12 mouse cellular contexts compared by ENCODE assay signal in the genomic region with DNA sequence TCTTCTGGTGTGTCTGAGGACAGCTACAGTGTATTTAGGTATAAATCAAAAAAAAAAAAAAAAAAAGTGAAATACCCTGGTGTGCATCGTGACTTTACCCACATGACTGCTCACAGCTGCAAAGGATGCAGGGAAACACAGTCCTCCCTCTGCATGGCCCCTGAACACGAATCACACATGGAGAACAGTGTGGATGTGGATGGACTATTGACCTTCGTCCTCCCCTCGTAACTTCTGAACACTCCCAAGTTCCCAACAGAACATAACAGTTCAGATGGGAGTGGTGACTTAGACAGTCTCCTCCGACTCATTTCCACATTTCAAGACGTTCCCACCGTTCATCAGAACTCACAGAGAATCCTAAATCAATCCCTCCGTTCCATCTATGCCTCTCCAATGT. TPM values are rescaled to one million over a fixed set of nuclear protein-coding genes. Genes with fewer than 3 reads are reported as not detected.
DNase-seq lines count a peak whose midpoint lies in the region; ATAC-seq lines count a peak whose summit lies in the region.
"Had no signal": no experiment of that assay in that cellular context is flagged by ENCODE, and none has a peak within 500 bp of the region (broad histone marks: within the 10 kb centered on the region; RNA-seq: fewer than 3 reads in every experiment).

No protein-coding gene starts in this region.

- H3K27ac ChIP-seq in embryonic facial prominence, embryonic 15.5 days (replicated peaks) = no peak overlapping the region
- no peak overlapping the region for H3K27ac ChIP-seq in hindbrain, embryonic 12.5 days
- no peak overlapping the region for H3K27ac ChIP-seq in midbrain, embryonic 16.5 days (ENCODE audit: low read length)
- H3K27ac ChIP-seq: liver, embryonic 15.5 days had no signal

- no peaks in the 10 kb centered on the region for H3K36me3 ChIP-seq in embryonic facial prominence, embryonic 15.5 days
- no peaks in the 10 kb centered on the region for H3K36me3 ChIP-seq in hindbrain, embryonic 12.5 days
- H3K36me3 ChIP-seq in midbrain, embryonic 16.5 days (ENCODE audit: control insufficient read depth, insufficient read depth, low read length) = no peaks in the 10 kb centered on the region
- H3K36me3 ChIP-seq: liver, embryonic 15.5 days had no signal

- peak; percentile 13 for DNase-seq in kidney, adult 9 months
- no peak for DNase-seq in kidney, adult 18-20 months
- no peak for DNase-seq in cerebellum, adult 9-10 months
- DNase-seq in frontal cortex, postnatal 10 days (ENCODE audit: low spot score in 2 of 2) = no peak
- DNase-seq in urinary bladder, adult 18-20 months (ENCODE audit: low spot score in 2 of 2) = no peak
- DNase-seq: spleen, adult 18-20 months had no signal

- peak overlapping the region; percentile 50; the same call in 1 of the 2 replicates for H3K4me2 ChIP-seq in embryonic facial prominence, embryonic 15.5 days (replicated peaks)
- peak overlapping the region; percentile 39 for H3K4me2 ChIP-seq in hindbrain, embryonic 12.5 days (replicated peaks)
- H3K4me2 ChIP-seq in midbrain, embryonic 16.5 days (ENCODE audit: low read length) = peak overlapping the region; percentile 66
- H3K4me2 ChIP-seq: liver, embryonic 15.5 days had no signal

- H3K27me3 ChIP-seq in embryonic facial prominence, embryonic 15.5 days = no peaks in the 10 kb centered on the region
- no peaks in the 10 kb centered on the region for H3K27me3 ChIP-seq in hindbrain, embryonic 12.5 days
- no peaks in the 10 kb centered on the region for H3K27me3 ChIP-seq in midbrain, embryonic 16.5 days (ENCODE audit: control insufficient read depth, insufficient read depth, low read depth, low read length)
- H3K27me3 ChIP-seq: liver, embryonic 15.5 days had no signal

- peaks cover 12% of the 10 kb centered on the region for H3K4me1 ChIP-seq in embryonic facial prominence, embryonic 15.5 days
- H3K4me1 ChIP-seq in hindbrain, embryonic 12.5 days = peaks cover 7% of the 10 kb centered on the region
- peaks cover 13% of the 10 kb centered on the region for H3K4me1 ChIP-seq in midbrain, embryonic 16.5 days (ENCODE audit: control insufficient read depth, insufficient read depth, low read length)
- H3K4me1 ChIP-seq: liver, embryonic 15.5 days had no signal

- no peak for ATAC-seq in embryonic facial prominence, embryonic 15.5 days (ENCODE audit: insufficient number of reproducible peaks, low FRiP score, low TSS enrichment, low read depth)
- ATAC-seq in hindbrain, embryonic 12.5 days (ENCODE audit: low FRiP score) = 0 out of 2 replicates have a peak, but pooled peaks have one; percentile 26
- peak; percentile 16; the same call in 1 of the 2 replicates for ATAC-seq in midbrain, embryonic 16.5 days
- ATAC-seq: activated CD4-positive, CD25-positive, alpha-beta regulatory T cell, adult 4 months had no signal

- 57% methylated on average over 7 of the region's 8 CpGs for WGBS in embryonic facial prominence, embryonic 15.5 days
- 70% methylated on average over 8 of the region's 8 CpGs for WGBS in hindbrain, embryonic 12.5 days
- 61% methylated on average over 8 of the region's 8 CpGs for WGBS in midbrain, embryonic 16.5 days

- no peak overlapping the region for H3K9ac ChIP-seq in embryonic facial prominence, embryonic 15.5 days
- H3K9ac ChIP-seq in hindbrain, embryonic 12.5 days = no peak overlapping the region
- H3K9ac ChIP-seq in midbrain, embryonic 16.5 days (ENCODE audit: low read depth, low read length) = no peak overlapping the region
- H3K9ac ChIP-seq: liver, embryonic 15.5 days had no signal

- peak overlapping the region; percentile 22; the same call in 1 of the 2 replicates for H3K4me3 ChIP-seq in embryonic facial prominence, embryonic 15.5 days (replicated peaks)
- no peak overlapping the region for H3K4me3 ChIP-seq in hindbrain, embryonic 12.5 days
- H3K4me3 ChIP-seq in midbrain, embryonic 16.5 days (ENCODE audit: low read depth, low read length) = peak overlapping the region; percentile 36
- H3K4me3 ChIP-seq: erythroblast, embryonic 14.5 days; liver, embryonic 15.5 days had no signal

- no peaks in the 10 kb centered on the region for H3K9me3 ChIP-seq in embryonic facial prominence, embryonic 15.5 days (replicated peaks)
- no peaks in the 10 kb centered on the region for H3K9me3 ChIP-seq in hindbrain, embryonic 12.5 days (replicated peaks)
- no peaks in the 10 kb centered on the region for H3K9me3 ChIP-seq in midbrain, embryonic 16.5 days (replicated peaks; ENCODE audit: control insufficient read depth, low read length, poor library complexity, severe bottlenecking)
- H3K9me3 ChIP-seq: liver, embryonic 15.5 days had no signal

RNA-seq across cellular contexts. Expression of a gene that starts 33.5 kb away (rescaled TPM):
- 1.1 and 1.4 TPM in 2 replicates for polyA plus RNA-seq in embryonic facial prominence, embryonic 15.5 days (2015; fragmentation: Nextera tagmentation; extraction: Ambion mirVana)
- polyA plus RNA-seq in hindbrain, embryonic 12.5 days (2016; fragmentation: Nextera tagmentation; extraction: Ambion mirVana) = 5.1 and 7.0 TPM in 2 replicates
- 7.2 and 8.3 TPM in 2 replicates for polyA plus RNA-seq in midbrain, embryonic 16.5 days (2015; fragmentation: Nextera tagmentation; extraction: Ambion mirVana)
- polyA plus RNA-seq: activated CD4-positive, CD25-positive, alpha-beta regulatory T cell, adult 4 months; erythroblast, embryonic 14.5 days; liver, embryonic 15.5 days had no signal

RNA-seq across cellular contexts. Expression of a gene that starts 42.3 kb away (rescaled TPM):
- 228 and 250 TPM in 2 replicates for polyA plus RNA-seq in embryonic facial prominence, embryonic 15.5 days (2015; fragmentation: Nextera tagmentation; extraction: Ambion mirVana)
- 161 and 183 TPM in 2 replicates for polyA plus RNA-seq in hindbrain, embryonic 12.5 days (2016; fragmentation: Nextera tagmentation; extraction: Ambion mirVana)
- 26.3 and 35.8 TPM in 2 replicates for polyA plus RNA-seq in midbrain, embryonic 16.5 days (2015; fragmentation: Nextera tagmentation; extraction: Ambion mirVana)

RNA-seq across cellular contexts. Expression of a gene that starts 48.7 kb away (rescaled TPM):
- polyA plus RNA-seq in embryonic facial prominence, embryonic 15.5 days (2015; fragmentation: Nextera tagmentation; extraction: Ambion mirVana) = 31.6 and 35.1 TPM in 2 replicates
- polyA plus RNA-seq in hindbrain, embryonic 12.5 days (2016; fragmentation: Nextera tagmentation; extraction: Ambion mirVana) = 28.9 and 34.4 TPM in 2 replicates
- 29.4 and 33.6 TPM in 2 replicates for polyA plus RNA-seq in midbrain, embryonic 16.5 days (2015; fragmentation: Nextera tagmentation; extraction: Ambion mirVana)
